Mouse (Mus musculus) heart, embryonic 11.5 days (tissue): ENCODE results near the gene Usp35. TPM values are rescaled to one million over a fixed set of nuclear protein-coding genes. Genes with fewer than 3 reads are reported as not detected.

Experiments used
- ATAC-seq: fragments of 200-750 bp; cut with Nextera tagmentation; replicated peaks from 2 replicates; pipeline ENCODE4 v1.8.0; 2017; ENCODE audit warnings: moderate library complexity; ENCODE audit not compliant: insufficient number of reproducible peaks, low FRiP score, low TSS enrichment
- H3K27ac ChIP-seq: fragments of 300-500 bp; sonication (generic); 2 replicates; pipeline ENCODE4 v1.5.1; 2014; ENCODE audit warnings: mild to moderate bottlenecking, low read depth, low read length
- H3K27me3 ChIP-seq: fragments of 300-500 bp; sonication (generic); 2 replicates; pipeline ENCODE4 v1.6.1; 2014; ENCODE audit warnings: mild to moderate bottlenecking, low read length, mixed read lengths; ENCODE audit not compliant: control insufficient read depth, insufficient read depth
- H3K36me3 ChIP-seq: fragments of 300-500 bp; sonication (generic); 2 replicates; pipeline ENCODE4 v1.6.1; 2014; ENCODE audit warnings: mild to moderate bottlenecking, low read length, moderate library complexity, mixed read lengths; ENCODE audit not compliant: control insufficient read depth, insufficient read depth
- H3K4me1 ChIP-seq: fragments of 300-500 bp; sonication (generic); 2 replicates; pipeline ENCODE4 v1.6.1; 2014; ENCODE audit warnings: low read length; ENCODE audit not compliant: control insufficient read depth, insufficient read depth
- H3K4me2 ChIP-seq: fragments of 300-500 bp; sonication (generic); 2 replicates; pipeline ENCODE4 v1.6.1; 2014; ENCODE audit warnings: mild to moderate bottlenecking, moderate library complexity
- H3K4me3 ChIP-seq: fragments of 300-500 bp; sonication (generic); 2 replicates; pipeline ENCODE4 v1.5.1; 2014; ENCODE audit warnings: low read depth, low read length
- H3K9ac ChIP-seq: fragments of 300-500 bp; sonication (generic); 2 replicates; pipeline ENCODE4 v1.6.1; 2014; ENCODE audit warnings: mild to moderate bottlenecking, low read depth, low read length, moderate library complexity
- H3K9me3 ChIP-seq: fragments of 300-500 bp; sonication (generic); replicated peaks from 2 replicates; pipeline ENCODE4 v1.6.1; 2016; ENCODE audit warnings: low read length; ENCODE audit not compliant: control insufficient read depth
- WGBS: fragments of 180-500 bp; shearing (Covaris S2); extraction: QIAGEN DNeasy Blood & Tissue Kit; methylation state at CpG from one replicate; pipeline ENCODE4 v1.1.7; 2014; ENCODE audit not compliant: insufficient replicate concordance; 5-methylcytosine and 5-hydroxymethylcytosine counted together
- polyA plus RNA-seq: library from polyadenylated mRNA; unstranded; fragments of >200 nt; fragmentation: Nextera tagmentation; extraction: Ambion mirVana; gene quantifications from 2 replicates; pipeline ENCODE4 v1.2.1, GENCODE M21; 2014

The Usp35 gene
- polyA plus RNA-seq, 1 experiment from 2014 or later: 1.7 TPM

DNA sequence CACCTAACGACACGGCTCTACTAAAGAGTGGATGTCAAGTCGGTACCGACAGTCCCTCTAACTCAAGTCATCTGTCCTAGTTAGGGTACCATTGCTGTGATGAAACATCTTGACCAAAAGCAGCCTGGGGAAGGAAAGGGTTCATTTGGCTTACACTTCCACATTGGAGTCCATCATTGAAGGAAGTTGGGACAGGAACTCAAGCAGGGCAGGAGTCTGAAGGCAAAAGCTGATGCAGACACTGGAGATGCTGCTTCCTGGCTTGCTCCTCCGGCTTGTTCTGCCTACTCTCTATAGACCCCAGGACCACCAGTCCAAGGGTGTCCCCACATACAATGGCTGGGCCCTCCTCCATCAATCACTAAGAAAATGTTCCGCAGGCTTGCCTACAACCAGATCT, 16.2 kb downstream of the Usp35 start:
- ATAC-seq: no peak
- no peaks in the 10 kb centered on the region for H3K9me3 ChIP-seq
- H3K4me1 ChIP-seq: no peaks in the 10 kb centered on the region
- H3K36me3 ChIP-seq: 0 out of 2 replicates have a peak, but pooled peaks cover 2% of the 10 kb centered on the region
- no peak overlapping the region for H3K27ac ChIP-seq
- H3K4me2 ChIP-seq: no peak overlapping the region
- no peaks in the 10 kb centered on the region for H3K27me3 ChIP-seq
- WGBS: 89% methylated on average over 6 of the region's 6 CpGs
- H3K9ac ChIP-seq: no peak overlapping the region
- no peak overlapping the region for H3K4me3 ChIP-seq

GRCm38 (mm10) chr7:97314646-97315045, 17.2 kb downstream of the Usp35 start:
- no peak for ATAC-seq
- Histone ChIP-seq H3K27ac (no peak overlapping the region), H3K27me3 (no peaks in the 10 kb centered on the region), H3K9ac (no peak overlapping the region), H3K4me2 (no peak overlapping the region), H3K4me3 (no peak overlapping the region), H3K36me3 (0 out of 2 replicates have a peak, but pooled peaks cover 2% of the 10 kb centered on the region), H3K9me3 (no peaks in the 10 kb centered on the region), H3K4me1 (no peaks in the 10 kb centered on the region)
- 88% methylated on average over 5 of the region's 5 CpGs for WGBS

DNA sequence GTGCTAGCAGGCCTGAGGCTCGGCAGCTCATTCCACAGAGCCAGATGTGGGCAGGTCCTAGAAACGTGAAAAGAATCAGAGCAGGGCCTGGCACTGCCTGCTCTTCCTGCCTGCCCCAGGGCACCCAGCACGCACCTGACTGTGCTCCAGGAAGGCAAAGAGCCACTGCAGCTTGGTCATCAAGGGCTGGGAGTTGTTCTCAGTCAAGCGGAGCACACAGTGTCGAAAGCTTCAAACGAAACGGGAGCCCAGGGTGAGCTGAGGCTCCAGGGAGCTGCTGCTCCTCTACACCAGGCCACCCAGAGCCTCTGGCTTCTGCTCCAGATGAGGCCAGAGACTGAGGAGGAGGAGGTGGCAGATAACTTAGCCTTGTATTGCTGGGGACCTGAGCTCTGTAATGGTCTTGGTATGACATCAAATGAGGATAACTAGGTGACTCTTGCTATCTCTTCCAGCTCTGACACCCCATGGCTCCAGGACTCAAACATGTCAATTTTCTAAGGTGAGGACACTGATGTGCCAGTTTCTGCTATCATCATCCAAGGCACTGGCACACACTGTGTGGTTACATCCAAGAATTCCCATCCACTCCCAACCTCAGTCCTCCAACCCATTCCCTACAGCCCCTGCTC, 18.3 kb downstream of the Usp35 start:
- peaks cover 8% of the 10 kb centered on the region; the same call in 1 of the 2 replicates for H3K36me3 ChIP-seq
- no peak overlapping the region for H3K4me2 ChIP-seq
- 75% methylated on average over 7 of the region's 7 CpGs for WGBS
- H3K9ac ChIP-seq: no peak overlapping the region
- no peaks in the 10 kb centered on the region for H3K9me3 ChIP-seq
- H3K4me3 ChIP-seq: no peak overlapping the region
- H3K27ac ChIP-seq: no peak overlapping the region
- no peak for ATAC-seq
- H3K4me1 ChIP-seq: no peaks in the 10 kb centered on the region
- no peaks in the 10 kb centered on the region for H3K27me3 ChIP-seq

- H3K36me3 ChIP-seq: peaks cover 10% of the 10 kb centered on the region
Observed at GRCm38 (mm10) chr7:97312856-97313255, 19.0 kb downstream of the Usp35 start.

GRCm38 (mm10) chr7:97312196-97312595, 19.6 kb downstream of the Usp35 start:
- Histone ChIP-seq H3K9ac (no peak overlapping the region), H3K27me3 (no peaks in the 10 kb centered on the region), H3K36me3 (peaks cover 15% of the 10 kb centered on the region), H3K27ac (no peak overlapping the region), H3K4me2 (no peak overlapping the region), H3K9me3 (no peaks in the 10 kb centered on the region), H3K4me1 (no peaks in the 10 kb centered on the region), H3K4me3 (no peak overlapping the region)
- WGBS: 83% methylated on average over 17 of the region's 17 CpGs
- ATAC-seq: no peak

More at GRCm38 (mm10) chr7:97312856-97313255, 19.0 kb downstream of the Usp35 start:
- Histone ChIP-seq H3K4me2 (no peak overlapping the region), H3K27me3 (no peaks in the 10 kb centered on the region), H3K27ac (no peak overlapping the region), H3K4me1 (no peaks in the 10 kb centered on the region), H3K9ac (no peak overlapping the region), H3K9me3 (no peaks in the 10 kb centered on the region), H3K4me3 (no peak overlapping the region)
- WGBS: 84% methylated on average over 6 of the region's 6 CpGs
- ATAC-seq: no peak

- no peak for ATAC-seq
- peaks cover 19% of the 10 kb centered on the region for H3K36me3 ChIP-seq
- no peak overlapping the region for H3K9ac ChIP-seq
- no peaks in the 10 kb centered on the region for H3K27me3 ChIP-seq
- no peaks in the 10 kb centered on the region for H3K9me3 ChIP-seq
- no peaks in the 10 kb centered on the region for H3K4me1 ChIP-seq
- H3K27ac ChIP-seq: no peak overlapping the region
- H3K4me3 ChIP-seq: no peak overlapping the region
- 88% methylated on average over 14 of the region's 14 CpGs for WGBS
- no peak overlapping the region for H3K4me2 ChIP-seq
Observed at GRCm38 (mm10) chr7:97311620-97312019, 20.2 kb downstream of the Usp35 start.

- no peak overlapping the region for H3K4me2 ChIP-seq
- ATAC-seq: no peak
- H3K4me1 ChIP-seq: no peaks in the 10 kb centered on the region
- H3K36me3 ChIP-seq: peaks cover 19% of the 10 kb centered on the region
- H3K27ac ChIP-seq: no peak overlapping the region
- no peak overlapping the region for H3K4me3 ChIP-seq
- H3K9ac ChIP-seq: no peak overlapping the region
- WGBS: 89% methylated on average over 3 of the region's 3 CpGs
- H3K27me3 ChIP-seq: no peaks in the 10 kb centered on the region
- no peaks in the 10 kb centered on the region for H3K9me3 ChIP-seq
Observed at GRCm38 (mm10) chr7:97310341-97310635, 21.5 kb downstream of the Usp35 start.

DNA sequence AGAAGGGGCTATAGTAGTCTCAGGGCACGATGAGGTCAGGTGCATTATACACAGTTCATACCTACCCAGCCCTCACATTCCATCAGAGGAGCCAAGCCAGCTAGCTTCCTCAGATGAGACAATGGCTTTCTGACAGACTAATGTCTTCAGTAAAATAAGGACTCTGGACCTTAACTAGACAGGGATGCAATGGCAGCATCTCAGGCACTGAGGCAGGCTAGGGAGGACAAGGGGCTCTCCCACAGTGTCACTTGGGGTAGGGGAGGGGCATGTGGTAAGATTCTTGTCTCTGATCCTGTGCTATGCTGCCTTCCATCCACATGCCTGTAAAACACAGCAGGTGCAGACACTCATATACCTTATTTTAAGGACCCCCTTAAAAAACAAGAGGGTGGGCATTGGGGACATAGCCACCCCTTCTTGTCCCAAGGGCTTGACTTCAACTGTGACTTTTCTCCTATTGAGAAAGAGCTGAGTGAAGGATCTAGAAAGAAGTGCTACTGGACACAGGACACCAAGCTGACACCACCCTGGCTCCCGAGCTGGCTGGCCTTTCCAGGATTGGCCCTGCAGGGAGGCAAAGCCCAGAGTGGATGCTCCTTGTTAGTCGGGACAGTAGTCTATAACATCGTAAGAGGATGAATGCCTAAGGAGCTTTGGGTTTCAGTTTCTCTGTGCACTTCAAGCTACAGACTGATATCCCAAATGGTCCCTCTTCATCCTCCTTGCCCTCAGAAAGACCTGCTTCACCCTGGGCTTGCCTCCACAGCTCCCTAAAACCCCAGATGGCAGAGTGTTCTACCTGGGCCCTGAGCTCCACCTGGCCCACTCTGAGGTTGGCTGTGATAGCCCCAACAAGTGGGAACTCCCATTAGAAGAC, 22.1 kb downstream of the Usp35 start:
- no peak overlapping the region for H3K4me3 ChIP-seq
- peaks cover 22% of the 10 kb centered on the region for H3K36me3 ChIP-seq
- no peak overlapping the region for H3K9ac ChIP-seq
- no peak for ATAC-seq
- 73% methylated on average over 4 of the region's 4 CpGs for WGBS
- H3K4me2 ChIP-seq: no peak overlapping the region
- no peak overlapping the region for H3K27ac ChIP-seq
- H3K4me1 ChIP-seq: no peaks in the 10 kb centered on the region
- H3K27me3 ChIP-seq: no peaks in the 10 kb centered on the region
- no peaks in the 10 kb centered on the region for H3K9me3 ChIP-seq
